9 mouse cellular contexts compared by ENCODE assay signal in genomic region chr2:68563331-68563730, GRCm38 (mm10). TPM values are rescaled to one million over a fixed set of nuclear protein-coding genes. Genes with fewer than 3 reads are reported as not detected.
DNase-seq lines count a peak whose midpoint lies in the region; ATAC-seq and TF ChIP-seq lines count a peak whose summit lies in the region.
"Had no signal": no experiment of that assay in that cellular context is flagged by ENCODE, and none has a peak within 500 bp of the region (broad histone marks: within the 10 kb centered on the region; RNA-seq: fewer than 3 reads in every experiment).

No protein-coding gene starts in this region.

- TF ChIP-seq CTCF in heart, postnatal 0 days (IDR thresholded peaks at IDR 0.05; ENCODE audit: low read depth), result peak; percentile 74

- 10% methylated on average over 3 of the region's 3 CpGs for WGBS in heart, postnatal 0 days
- WGBS in heart, embryonic 10.5 days, result 18% methylated on average over 3 of the region's 3 CpGs
- WGBS in forebrain, embryonic 16.5 days, result 13% methylated on average over 3 of the region's 3 CpGs
- WGBS in midbrain, embryonic 13.5 days, result 21% methylated on average over 3 of the region's 3 CpGs

- H3K9ac ChIP-seq in heart, postnatal 0 days (replicated peaks; ENCODE audit: low read depth, low read length), result no peak overlapping the region
- no peak overlapping the region for H3K9ac ChIP-seq in forebrain, embryonic 16.5 days (replicated peaks; ENCODE audit: low read depth, low read length)
- no peak overlapping the region for H3K9ac ChIP-seq in midbrain, embryonic 13.5 days (replicated peaks)

- ATAC-seq in heart, postnatal 0 days (ENCODE audit: insufficient read depth, low read depth), result peak; percentile 30; the same call in 1 of the 2 replicates
- peak; percentile 45; the same call in 1 of the 2 replicates for ATAC-seq in forebrain, embryonic 16.5 days
- ATAC-seq in midbrain, embryonic 13.5 days, result 0 out of 2 replicates have a peak, but pooled peaks have one; percentile 40

- no peaks in the 10 kb centered on the region for H3K27me3 ChIP-seq in heart, postnatal 0 days (ENCODE audit: control insufficient read depth, insufficient read depth, low read length)
- H3K27me3 ChIP-seq in heart, embryonic 10.5 days (ENCODE audit: insufficient read depth, poor library complexity, severe bottlenecking), result no peaks in the 10 kb centered on the region
- H3K27me3 ChIP-seq in forebrain, embryonic 16.5 days (replicated peaks; ENCODE audit: control insufficient read depth, insufficient read depth, low read length), result no peaks in the 10 kb centered on the region
- no peaks in the 10 kb centered on the region for H3K27me3 ChIP-seq in midbrain, embryonic 13.5 days

- peak; percentile 51 for DNase-seq in heart, postnatal 0 days (ENCODE audit: low spot score)
- DNase-seq in heart, embryonic 10.5 days (ENCODE audit: low spot score), result no peak
- DNase-seq in CD4-positive, CD25-positive, alpha-beta regulatory T cell, adult 2 months (ENCODE audit: low read depth, low spot score), result peak; percentile 59
- DNase-seq in adipocyte (ENCODE audit: low spot score), result peak; percentile 64
- DNase-seq in kidney, postnatal 10 days, result peak; percentile 38
- DNase-seq in testis, postnatal 10 days (ENCODE audit: low spot score), result no peak

- no peak overlapping the region for H3K4me2 ChIP-seq in heart, postnatal 0 days (ENCODE audit: low read depth, low read length)
- H3K4me2 ChIP-seq in forebrain, embryonic 16.5 days (ENCODE audit: low read length), result no peak overlapping the region
- no peak overlapping the region for H3K4me2 ChIP-seq in midbrain, embryonic 13.5 days (replicated peaks)

- no peak overlapping the region for H3K4me3 ChIP-seq in heart, postnatal 0 days (ENCODE audit: low read depth, low read length)
- H3K4me3 ChIP-seq in heart, embryonic 10.5 days, result no peak overlapping the region
- no peak overlapping the region for H3K4me3 ChIP-seq in forebrain, embryonic 16.5 days (replicated peaks; ENCODE audit: low read length)
- no peak overlapping the region for H3K4me3 ChIP-seq in midbrain, embryonic 13.5 days (replicated peaks)

- no peaks in the 10 kb centered on the region for H3K36me3 ChIP-seq in heart, postnatal 0 days (replicated peaks; ENCODE audit: control insufficient read depth, insufficient read depth, low read length)
- H3K36me3 ChIP-seq in heart, embryonic 10.5 days, result no peaks in the 10 kb centered on the region
- H3K36me3 ChIP-seq in forebrain, embryonic 16.5 days (ENCODE audit: control insufficient read depth, insufficient read depth), result no peaks in the 10 kb centered on the region
- H3K36me3 ChIP-seq in midbrain, embryonic 13.5 days, result no peaks in the 10 kb centered on the region

- no peaks in the 10 kb centered on the region for H3K9me3 ChIP-seq in heart, postnatal 0 days (replicated peaks; ENCODE audit: control insufficient read depth, low read length)
- H3K9me3 ChIP-seq in heart, embryonic 10.5 days, result no peaks in the 10 kb centered on the region
- no peaks in the 10 kb centered on the region for H3K9me3 ChIP-seq in forebrain, embryonic 16.5 days (ENCODE audit: control insufficient read depth, low read length)
- H3K9me3 ChIP-seq in midbrain, embryonic 13.5 days, result no peaks in the 10 kb centered on the region

- no peak overlapping the region for H3K27ac ChIP-seq in heart, postnatal 0 days (ENCODE audit: low read depth)
- H3K27ac ChIP-seq in heart, embryonic 10.5 days, result no peak overlapping the region
- H3K27ac ChIP-seq in forebrain, embryonic 16.5 days (ENCODE audit: low read length), result no peak overlapping the region
- H3K27ac ChIP-seq in midbrain, embryonic 13.5 days, result no peak overlapping the region

- no peak for TF ChIP-seq EP300 in heart, postnatal 0 days (IDR thresholded peaks at IDR 0.05; ENCODE audit: low read depth)

- no peaks in the 10 kb centered on the region for H3K4me1 ChIP-seq in heart, postnatal 0 days (ENCODE audit: control insufficient read depth, insufficient read depth)
- H3K4me1 ChIP-seq in heart, embryonic 10.5 days, result no peaks in the 10 kb centered on the region
- H3K4me1 ChIP-seq in forebrain, embryonic 16.5 days (replicated peaks; ENCODE audit: control insufficient read depth, insufficient read depth, low read length), result no peaks in the 10 kb centered on the region
- H3K4me1 ChIP-seq in midbrain, embryonic 13.5 days (replicated peaks), result no peaks in the 10 kb centered on the region

RNA-seq across cellular contexts. Expression of gene 4933409G03Rik, which starts 18.9 kb away (rescaled TPM):
- not detected in 2 replicates for total RNA-seq in heart, postnatal 0 days (2014; rRNA removed; ENCODE audit: low replicate concordance)
- not detected in 2 replicates for polyA plus RNA-seq in heart, postnatal 0 days (2015; fragmentation: Nextera tagmentation; extraction: Ambion mirVana)
- not detected in 2 replicates for polyA plus RNA-seq in heart, embryonic 10.5 days (2016; fragmentation: Nextera tagmentation; extraction: Ambion mirVana)
- not detected in 2 replicates for polyA plus RNA-seq in forebrain, embryonic 16.5 days (2015; fragmentation: Nextera tagmentation; extraction: Ambion mirVana)
- polyA plus RNA-seq in midbrain, embryonic 13.5 days (2015; fragmentation: Nextera tagmentation; extraction: Ambion mirVana), result not detected in 2 replicates
- polyA plus RNA-seq: stomach, embryonic 14.5 days had no signal

Comparison
In these comparisons a context has a peak if more than half of its experiments do, and no peak if none do; other contexts are left out.
1. DNase-seq: peak in heart, postnatal 0 days (single experiment), CD4-positive, CD25-positive, alpha-beta regulatory T cell, adult 2 months (single experiment), adipocyte (single experiment) and kidney, postnatal 10 days (single experiment); none in heart, embryonic 10.5 days (single experiment) and testis, postnatal 10 days (single experiment).
2. Peak in every context shown above with its lines, with median percentiles within 50 percentile points of each other: ATAC-seq.